Comparison of ENCODE assay signal across 20 mouse cellular contexts in the genomic region with DNA sequence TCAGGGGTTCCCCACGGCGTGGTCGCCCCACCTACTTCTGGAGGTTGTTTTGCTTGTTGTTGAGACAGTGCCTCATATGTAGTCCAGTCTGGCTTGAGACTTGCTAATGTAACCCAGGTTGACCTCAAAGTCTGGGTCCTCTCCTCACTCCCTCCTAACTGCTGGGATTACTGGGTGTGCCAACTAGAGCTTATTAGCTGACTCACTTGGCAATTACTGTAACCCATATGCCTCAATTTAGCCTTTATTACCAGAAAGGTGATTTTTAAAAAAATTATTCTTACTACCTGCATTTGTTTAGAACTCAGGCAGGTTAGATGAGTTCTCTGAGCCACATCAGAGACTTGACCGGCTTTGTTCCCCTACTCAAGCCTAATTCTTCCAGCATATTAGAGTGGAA.
"Had no signal": no experiment of that assay in that cellular context is flagged by ENCODE, and none has a peak within 500 bp of the region (broad histone marks: within the 10 kb centered on the region; RNA-seq: fewer than 3 reads in every experiment).

No protein-coding gene starts in this region.

- H3K9ac ChIP-seq: liver, embryonic 13.5 days; lung, embryonic 14.5 days; midbrain, embryonic 13.5 days had no signal

- H3K9me3 ChIP-seq: liver, embryonic 13.5 days; megakaryocyte, embryonic 14.5 days; midbrain, embryonic 10.5 days; midbrain, embryonic 13.5 days had no signal

- H3K4me1 ChIP-seq: liver, embryonic 13.5 days; megakaryocyte, embryonic 14.5 days; midbrain, embryonic 10.5 days had no signal

- H3K27me3 ChIP-seq: liver, embryonic 13.5 days; midbrain, embryonic 13.5 days had no signal

- H3K36me3 ChIP-seq: liver, embryonic 13.5 days; midbrain, embryonic 10.5 days; midbrain, embryonic 13.5 days had no signal

- H3K4me3 ChIP-seq: left cerebral cortex, adult 2 months; liver, embryonic 13.5 days; megakaryocyte, embryonic 14.5 days; midbrain, embryonic 10.5 days; midbrain, embryonic 13.5 days; myocyte had no signal

- H3K27ac ChIP-seq: left cerebral cortex, adult 2 months; liver, embryonic 13.5 days; midbrain, embryonic 10.5 days; midbrain, embryonic 13.5 days; stomach, postnatal 0 days had no signal

- DNase-seq: kidney, postnatal 14 days; kidney, postnatal 4 days; layer of hippocampus, adult 9-11 months; layer of hippocampus, postnatal 36 days; liver, embryonic 13.5 days; lung, embryonic 14.5 days; lung, postnatal 10 days; lung, postnatal 36 days; right cerebral cortex, adult 18-20 months; right cerebral cortex, postnatal 14 days; right cerebral cortex, postnatal 4 days; thymus, adult 2 months; thymus, postnatal 14 days; thymus, postnatal 4 days had no signal

- H3K4me2 ChIP-seq: liver, embryonic 13.5 days; lung, embryonic 14.5 days; midbrain, embryonic 13.5 days had no signal
